Mouse (Mus musculus) G1E (cell line): ENCODE results near the gene Asic4. TPM values are rescaled to one million over a fixed set of nuclear protein-coding genes. Genes with fewer than 3 reads are reported as not detected.

Experiments
- ATAC-seq: 2 replicates; pipeline ENCODE4 v1.8.0; 2016; ENCODE audit warnings: mild to moderate bottlenecking; ENCODE audit not compliant: insufficient number of reproducible peaks, poor library complexity, low FRiP score, severe bottlenecking; ENCODE audit errors: extremely low read depth
- DNase-seq: peaks from one replicate; pipeline ENCODE4 v3.0.0; 2012; ENCODE audit warnings: low spot score
- H3K27me3 ChIP-seq: 2 replicates; pipeline ENCODE4 v1.6.1; 2012; ENCODE audit warnings: mild to moderate bottlenecking, low read length, inconsistent platforms; ENCODE audit not compliant: insufficient read depth
- H3K36me3 ChIP-seq: replicated peaks from 2 replicates; pipeline ENCODE3; 2012; ENCODE audit warnings: mild to moderate bottlenecking, inconsistent platforms
- H3K4me1 ChIP-seq: 2 replicates; pipeline ENCODE4 v1.6.1; 2012; ENCODE audit warnings: low read depth, low read length, inconsistent platforms, mixed read lengths; ENCODE audit not compliant: insufficient read depth
- H3K4me3 ChIP-seq: 2 replicates; pipeline ENCODE4 v1.5.1; 2012; ENCODE audit warnings: low read depth, mild to moderate bottlenecking, inconsistent platforms, low read length, moderate library complexity, mixed read lengths
- H3K9me3 ChIP-seq: replicated peaks from 2 replicates; pipeline ENCODE4 v1.6.1; 2012; ENCODE audit warnings: inconsistent platforms
- CTCF ChIP-seq: IDR thresholded peaks from 2 replicates; pipeline ENCODE4 v1.5.1; 2012; ENCODE audit warnings: low read depth, low read length, inconsistent platforms, mixed read lengths
- GATA1 ChIP-seq: IDR thresholded peaks from 2 replicates; pipeline ENCODE4 v1.6.1; 2012; ENCODE audit warnings: borderline replicate concordance, low read length, inconsistent platforms, mixed read lengths
- GATA2 ChIP-seq: IDR thresholded peaks from 2 replicates; pipeline ENCODE4 v1.6.1; 2012; ENCODE audit warnings: low read depth, low read length, inconsistent platforms, borderline replicate concordance
- POLR2AphosphoS5 ChIP-seq: IDR thresholded peaks from 2 replicates; pipeline ENCODE4 v1.6.1; 2012; ENCODE audit warnings: low read depth, low read length, inconsistent platforms; ENCODE audit not compliant: insufficient replicate concordance
- TAL1 ChIP-seq: conservative IDR thresholded peaks from 2 replicates; pipeline ENCODE4 v1.6.1; 2012; ENCODE audit warnings: low read depth, low read length, inconsistent platforms, mixed read lengths
- polyA plus RNA-seq: library from polyadenylated mRNA; stranded (reverse); fragments of >175 nt; gene quantifications from 2 replicates; pipeline ENCODE4 v1.2.3, GENCODE M21; 2012
- total RNA-seq, 2 experiments: library from RNA; stranded (forward) in 1 of 2; stranded (reverse) in 1 of 2; fragments of 200-1000 nt in 1 of 2; fragments of >200 nt in 1 of 2; fragmentation: Nextera tagmentation in 1 of 2; gene quantifications; 2 replicates each; pipeline ENCODE4 v1.2.3; 2014 to 2017

Gene Asic4
- total and polyA plus RNA-seq, 3 experiments: 1.7 to 8.8 (median 2.9) TPM

DNA sequence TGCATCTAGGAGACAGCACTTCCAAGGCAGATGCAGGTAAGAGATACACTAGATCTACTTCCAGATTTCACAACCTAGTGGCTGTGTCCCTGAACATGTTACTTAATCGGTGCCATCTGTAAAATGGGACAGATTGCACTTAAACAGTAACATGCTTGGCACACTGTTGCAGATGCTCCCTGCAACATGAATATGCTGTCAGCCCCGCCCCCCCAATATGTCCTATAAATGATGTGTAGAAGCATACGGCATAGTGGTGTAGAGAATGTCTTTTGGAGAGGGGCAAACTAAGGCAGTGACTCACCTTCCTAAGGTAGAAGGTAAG lies 27.7 kb downstream of the Asic4 start:
- TF ChIP-seq POLR2AphosphoS5 (no peak), TAL1 (no peak), CTCF (no peak)
- ATAC-seq (no peak), DNase-seq (no peak)
- Histone ChIP-seq H3K9me3 (no peaks in the 10 kb centered on the region), H3K4me1 (peaks cover 59% of the 10 kb centered on the region), H3K27me3 (peaks cover 4% of the 10 kb centered on the region; the same call in 1 of the 2 replicates), H3K36me3 (peaks cover 54% of the 10 kb centered on the region), H3K4me3 (peak overlapping the region; percentile 80)

DNA sequence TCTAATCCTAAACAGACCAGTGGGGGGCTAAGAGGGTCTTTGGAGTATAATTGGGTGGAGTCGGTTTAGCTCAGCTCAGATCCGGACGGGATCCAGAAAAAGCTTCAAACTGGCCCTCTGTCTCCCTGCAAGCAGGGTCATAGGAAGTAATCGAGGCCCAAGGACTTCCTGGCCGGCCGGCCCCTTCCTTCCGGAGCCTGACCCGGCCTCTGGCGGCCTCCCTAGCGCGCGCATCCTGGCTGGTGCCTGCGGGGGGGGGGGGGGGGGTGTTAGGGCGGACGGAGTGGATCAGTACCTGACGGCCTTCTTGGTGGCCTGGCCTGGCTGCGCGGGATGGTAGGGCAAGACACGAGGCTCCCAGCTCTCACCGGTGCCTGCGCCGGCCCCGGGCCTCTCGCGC lies 28.3 kb downstream of the Asic4 start:
- H3K36me3 ChIP-seq: peaks cover 49% of the 10 kb centered on the region
- TF ChIP-seq CTCF (no peak), GATA2 (no peak), GATA1 (no peak), TAL1 (no peak), POLR2AphosphoS5 (no peak)
- DNase-seq (peak; percentile 79), ATAC-seq (no peak)
- H3K27me3 ChIP-seq: peaks cover 4% of the 10 kb centered on the region; the same call in 1 of the 2 replicates
- peaks cover 58% of the 10 kb centered on the region for H3K4me1 ChIP-seq
- H3K4me3 ChIP-seq: peak overlapping the region; percentile 80
- no peaks in the 10 kb centered on the region for H3K9me3 ChIP-seq

DNA sequence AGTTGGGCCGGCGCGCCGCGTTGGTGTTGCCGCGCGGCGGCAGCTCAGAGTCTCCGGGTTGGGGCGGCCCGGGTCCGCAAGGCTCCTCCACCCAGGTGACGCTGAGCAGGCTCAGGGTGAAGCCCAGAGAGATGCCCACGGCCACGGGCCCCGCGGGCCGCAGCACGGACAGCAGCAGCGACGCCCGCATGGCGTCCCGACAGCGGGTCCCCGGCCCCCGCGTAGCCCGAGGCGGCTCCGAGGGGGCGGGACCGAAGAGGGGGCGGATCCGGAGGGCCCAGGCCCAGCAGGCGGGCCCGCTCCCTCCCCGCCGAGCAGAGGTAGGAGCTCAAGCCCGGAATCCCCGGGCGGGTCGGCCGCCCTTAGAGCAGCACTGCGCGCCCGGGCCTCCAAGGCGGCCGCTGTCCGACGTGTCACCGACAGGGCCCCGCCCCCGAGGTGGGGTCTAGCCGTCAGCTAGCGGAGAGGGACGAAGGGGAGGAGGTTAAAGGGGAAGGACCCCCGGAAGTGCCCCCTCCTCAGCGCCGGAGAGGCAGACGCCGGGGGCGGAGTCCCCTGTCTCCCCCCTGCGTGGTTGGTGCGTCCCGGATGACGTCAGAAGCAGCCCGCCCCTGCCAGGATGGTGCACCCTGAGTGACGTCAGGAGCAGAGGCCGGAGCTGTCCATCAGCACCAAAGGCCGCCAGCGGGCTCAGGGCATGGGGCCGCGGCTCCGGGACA lies 28.8 kb downstream of the Asic4 start, which contains the start of the genes Chpf and Tmem198:
Chpf (minus strand) TSS at position 392 of the 719 bp plus-strand sequence.
Tmem198 (plus strand) TSS at position 617 of the 719 bp plus-strand sequence.
- Histone ChIP-seq H3K9me3 (no peaks in the 10 kb centered on the region), H3K27me3 (peaks cover 4% of the 10 kb centered on the region; the same call in 1 of the 2 replicates), H3K4me3 (peak within 1 kb of the TSS; percentile 80), H3K36me3 (peaks cover 43% of the 10 kb centered on the region), H3K4me1 (peaks cover 53% of the 10 kb centered on the region)
- TF ChIP-seq POLR2AphosphoS5: no peak
- no peak for TF ChIP-seq GATA2
- no peak for TF ChIP-seq TAL1
- TF ChIP-seq GATA1: no peak
- TF ChIP-seq CTCF: no peak
- peak; percentile 100 for DNase-seq
- peak; percentile 87 for ATAC-seq

DNA sequence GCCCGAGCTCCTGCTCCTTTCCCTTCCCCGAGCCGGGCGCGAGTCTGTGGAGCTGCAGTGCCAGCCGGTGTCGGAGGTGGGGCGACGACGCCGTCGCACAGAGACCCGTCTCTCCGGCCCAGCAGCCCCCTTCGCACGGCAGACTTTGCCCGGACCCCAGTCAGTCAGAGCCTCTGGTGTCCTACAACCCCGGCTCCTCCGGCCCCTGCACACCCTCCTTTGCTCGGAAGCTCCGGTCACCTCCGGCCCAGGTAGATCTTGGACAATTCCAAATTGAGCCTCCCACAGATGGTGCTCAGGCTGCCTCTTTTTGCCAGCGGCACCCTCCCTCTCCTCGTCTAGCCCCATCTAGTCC lies 29.4 kb downstream of the Asic4 start:
- DNase-seq: no peak
- Histone ChIP-seq H3K4me1 (peaks cover 49% of the 10 kb centered on the region), H3K9me3 (no peaks in the 10 kb centered on the region), H3K36me3 (peaks cover 38% of the 10 kb centered on the region), H3K27me3 (peaks cover 4% of the 10 kb centered on the region; the same call in 1 of the 2 replicates), H3K4me3 (peak overlapping the region; percentile 80)
- no peak for ATAC-seq
- TF ChIP-seq GATA2 (no peak), CTCF (no peak), POLR2AphosphoS5 (no peak), TAL1 (no peak), GATA1 (no peak)

DNA sequence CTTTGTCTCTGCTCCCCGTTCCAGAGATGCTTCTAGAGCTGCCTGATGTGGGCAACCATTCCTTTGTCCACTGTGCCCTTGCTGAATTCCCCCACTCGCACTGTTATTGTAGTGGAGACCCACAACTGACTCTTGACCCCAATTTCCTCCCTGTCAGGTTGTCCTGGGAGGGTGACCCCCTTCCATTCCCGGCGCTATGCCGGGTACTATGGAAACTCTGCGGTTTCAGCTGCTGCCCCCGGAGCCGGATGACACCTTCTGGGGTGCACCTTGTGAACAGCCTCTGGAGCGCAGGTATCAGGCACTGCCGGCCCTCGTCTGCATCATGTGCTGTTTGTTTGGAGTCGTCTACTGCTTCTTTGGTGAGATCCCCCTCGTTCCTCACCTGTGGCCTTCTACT lies 29.8 kb downstream of the Asic4 start:
- Histone ChIP-seq H3K9me3 (no peaks in the 10 kb centered on the region), H3K4me1 (peaks cover 44% of the 10 kb centered on the region), H3K36me3 (peaks cover 36% of the 10 kb centered on the region), H3K27me3 (peaks cover 6% of the 10 kb centered on the region; the same call in 1 of the 2 replicates), H3K4me3 (peak overlapping the region; percentile 80; the same call in 1 of the 2 replicates)
- no peak for ATAC-seq
- TF ChIP-seq GATA1: no peak
- TF ChIP-seq TAL1: no peak
- no peak for TF ChIP-seq CTCF
- TF ChIP-seq GATA2: no peak
- no peak for DNase-seq

DNA sequence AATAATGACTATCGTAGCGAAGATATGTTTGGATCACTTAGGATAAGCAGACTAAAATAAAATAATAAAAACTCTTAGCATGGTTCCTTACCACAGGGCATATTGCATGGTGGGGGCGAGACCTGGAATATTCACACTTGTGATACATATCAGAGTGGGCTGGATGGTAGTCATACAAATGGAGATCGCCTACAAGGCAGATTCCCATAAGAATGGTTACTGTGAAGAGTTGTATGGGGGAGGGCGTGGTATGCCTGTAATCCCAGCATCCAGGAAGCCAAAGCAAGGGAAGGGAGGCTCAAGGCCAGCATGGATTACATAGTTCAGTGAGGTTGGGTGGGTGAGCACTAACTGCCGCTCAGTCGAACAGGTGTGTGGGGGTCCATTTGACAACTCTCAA lies 30.5 kb downstream of the Asic4 start:
- Histone ChIP-seq H3K4me3 (no peak overlapping the region), H3K27me3 (peaks cover 8% of the 10 kb centered on the region; the same call in 1 of the 2 replicates), H3K4me1 (peaks cover 38% of the 10 kb centered on the region), H3K9me3 (no peaks in the 10 kb centered on the region), H3K36me3 (peaks cover 31% of the 10 kb centered on the region)
- no peak for ATAC-seq
- DNase-seq: no peak
- TF ChIP-seq GATA2 (no peak), CTCF (no peak), GATA1 (no peak), TAL1 (no peak), POLR2AphosphoS5 (no peak)
